Mouse (Mus musculus) gastrocnemius, postnatal 4 days (tissue): Measurements from ENCODE around the gene Zfp609. TPM values are rescaled to one million over a fixed set of nuclear protein-coding genes. Genes with fewer than 3 reads are reported as not detected.
"Not testable (repeated sequence)": the region's sequence is repeated elsewhere in the genome, so short reads cannot be mapped to it uniquely, and the experiment has no call there.

Experiments used
- DNase-seq, 2 experiments: peaks; one replicate each; pipeline ENCODE4 v3.0.0; 2021 to 2022; ENCODE audit warnings: low spot score in 2 of 2, mixed read lengths in 2 of 2
- total RNA-seq, 2 experiments: library from RNA; stranded (reverse); gene quantifications; 2 replicates each; pipeline ENCODE4 v1.2.3; 2021

Zfp609 gene
- total RNA-seq, 2 experiments from 2014 or later: 34.1 to 39.0 TPM

- no peak for DNase-seq
Measured at GRCm38 (mm10) chr9:65818402-65818801, 9.0 kb downstream of the Zfp609 start.

GRCm38 (mm10) chr9:65812841-65813240 is 14.5 kb downstream of the Zfp609 start:
- DNase-seq: no peak

DNA sequence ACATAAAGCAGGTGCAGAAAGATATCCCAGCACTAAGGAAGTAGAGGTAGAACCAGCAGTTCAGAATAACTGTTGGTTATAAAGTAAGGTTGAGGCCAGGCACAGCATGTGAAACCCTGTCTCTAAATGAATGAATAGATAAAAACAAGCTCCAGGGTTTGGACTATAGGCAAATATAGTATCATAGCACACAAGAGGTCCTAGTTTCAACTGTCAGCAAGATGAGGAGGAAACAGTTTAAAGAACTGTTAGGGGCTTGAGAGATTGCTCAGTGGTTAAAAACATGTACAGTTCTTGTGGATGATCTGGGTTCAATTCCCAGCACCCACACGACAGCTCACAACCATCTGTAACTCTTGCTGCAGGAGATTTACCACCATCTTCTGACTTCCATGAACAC is 15.6 kb downstream of the Zfp609 start:
- DNase-seq: no peak

DNA sequence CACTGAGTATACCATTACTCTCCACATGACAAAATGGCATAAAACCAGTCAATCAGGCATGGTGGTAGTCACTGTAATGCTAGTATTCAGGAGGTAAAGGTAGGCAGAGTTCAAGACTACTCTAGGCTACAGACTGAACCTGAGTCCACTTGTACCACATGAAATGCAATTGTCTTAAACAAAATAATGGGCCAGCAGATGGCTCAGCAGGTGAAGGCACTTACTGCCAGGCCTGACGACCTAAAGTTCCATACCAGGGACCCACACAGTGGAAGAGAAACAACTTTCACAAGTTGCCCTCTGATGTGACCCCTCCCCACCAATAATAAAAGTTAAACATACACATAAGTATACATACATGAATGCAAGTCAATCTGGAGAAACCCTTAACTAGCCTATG is 19.5 kb downstream of the Zfp609 start:
- no peak for DNase-seq

DNA sequence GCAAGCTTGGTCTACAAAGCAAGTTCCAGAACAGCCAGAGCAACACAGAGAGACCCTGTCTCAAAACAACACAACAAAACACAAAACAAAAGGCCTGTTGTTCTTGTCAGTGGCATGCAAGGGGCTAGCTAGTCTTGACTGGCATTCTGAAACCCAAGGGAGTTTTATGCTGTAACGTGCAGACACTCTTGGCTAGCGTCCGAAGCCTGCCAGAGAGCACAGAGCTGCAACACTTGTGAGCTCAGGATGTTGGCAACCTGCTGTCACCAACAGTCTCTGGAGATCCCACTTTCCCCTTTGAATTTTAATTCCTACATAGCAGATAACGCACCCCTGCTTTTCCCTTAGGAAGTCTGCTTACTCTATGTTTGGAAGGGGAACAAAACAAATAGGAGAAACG is 20.1 kb downstream of the Zfp609 start:
- no peak for DNase-seq

DNA sequence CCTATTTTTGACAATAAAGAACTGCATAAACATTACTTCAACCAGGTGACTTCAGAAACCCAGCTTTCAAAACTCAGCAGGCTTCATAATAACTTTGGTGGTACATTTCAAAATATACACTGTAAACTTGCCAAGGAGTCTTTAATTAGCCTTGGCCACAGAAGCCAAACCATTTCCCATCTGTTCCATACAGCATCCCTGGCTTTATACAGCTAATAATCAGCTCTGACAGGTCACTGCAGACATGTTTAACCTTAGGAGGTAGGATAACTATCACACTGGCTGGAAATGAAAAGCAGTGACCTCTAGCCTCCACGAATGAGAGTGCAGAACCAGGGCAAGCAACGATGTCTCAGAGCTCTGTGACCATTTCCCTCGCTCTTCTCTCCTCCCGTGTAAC is 27.6 kb downstream of the Zfp609 start:
- no peak for DNase-seq

- no peak for DNase-seq
Measured at GRCm38 (mm10) chr9:65795651-65796050, 31.7 kb downstream of the Zfp609 start.

DNA sequence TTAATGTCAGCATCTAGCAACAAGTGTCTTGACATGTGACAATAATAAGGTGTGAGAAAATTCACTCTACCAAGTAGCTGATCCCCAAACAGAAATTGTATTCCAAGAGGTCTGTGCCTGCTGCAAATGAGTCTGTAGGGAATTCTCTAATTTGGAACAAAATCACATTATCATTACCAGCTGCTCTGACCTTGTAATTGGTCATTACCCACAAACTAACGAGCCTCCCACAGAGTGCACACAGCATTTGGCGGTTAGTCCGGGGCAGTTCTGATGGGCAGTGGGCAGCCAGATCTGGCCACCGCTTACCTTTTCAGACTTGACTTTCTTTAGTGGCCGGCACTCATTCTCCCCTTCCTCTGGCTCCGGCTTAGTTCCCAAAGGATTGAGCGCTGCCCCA is 33.1 kb downstream of the Zfp609 start:
- no peak for DNase-seq

GRCm38 (mm10) chr9:65793506-65793905 is 33.9 kb downstream of the Zfp609 start:
- DNase-seq: no peak

GRCm38 (mm10) chr9:65793086-65793485 is 34.3 kb downstream of the Zfp609 start:
- peak in 1 of 2 experiments; percentile 16 for DNase-seq

DNA sequence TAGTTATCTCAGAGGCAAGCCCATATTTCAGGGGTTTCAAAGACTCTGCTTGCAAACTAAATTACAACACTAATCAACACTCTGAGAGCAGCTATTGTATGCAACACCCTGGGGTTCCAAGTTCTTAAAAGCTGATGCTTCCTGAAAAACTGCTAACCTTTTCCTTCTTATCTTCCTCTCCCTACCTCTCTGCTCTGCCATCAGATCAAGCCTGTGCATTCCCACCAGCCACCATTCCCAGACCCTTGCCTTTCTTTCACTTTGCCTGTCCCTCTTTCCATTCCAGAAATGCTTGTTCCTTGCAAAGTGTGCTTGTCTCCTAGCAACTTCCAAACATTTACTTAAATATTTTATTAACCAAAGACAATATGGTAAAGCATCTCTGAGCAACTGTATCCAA is 35.5 kb downstream of the Zfp609 start:
- no peak for DNase-seq

DNA sequence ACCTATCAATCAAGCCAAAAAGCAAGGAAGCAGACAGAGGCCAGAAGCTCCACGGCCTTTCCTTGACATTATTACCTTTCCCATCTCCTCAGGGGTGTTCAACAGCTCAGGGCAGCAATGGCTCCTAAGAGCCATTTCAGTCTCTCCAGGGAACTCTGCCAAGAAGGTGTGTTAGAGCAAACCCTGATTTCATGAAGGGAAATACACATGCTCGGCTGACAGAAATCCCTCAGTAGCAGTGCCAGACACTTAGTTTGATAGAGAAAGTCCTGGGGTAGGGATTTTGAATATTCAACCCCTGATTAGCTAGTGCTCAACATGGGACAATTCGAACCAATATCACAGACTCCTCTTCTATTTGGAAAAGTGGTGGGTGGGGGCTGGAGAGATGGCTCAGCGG is 36.3 kb downstream of the Zfp609 start:
- DNase-seq: no peak

DNA sequence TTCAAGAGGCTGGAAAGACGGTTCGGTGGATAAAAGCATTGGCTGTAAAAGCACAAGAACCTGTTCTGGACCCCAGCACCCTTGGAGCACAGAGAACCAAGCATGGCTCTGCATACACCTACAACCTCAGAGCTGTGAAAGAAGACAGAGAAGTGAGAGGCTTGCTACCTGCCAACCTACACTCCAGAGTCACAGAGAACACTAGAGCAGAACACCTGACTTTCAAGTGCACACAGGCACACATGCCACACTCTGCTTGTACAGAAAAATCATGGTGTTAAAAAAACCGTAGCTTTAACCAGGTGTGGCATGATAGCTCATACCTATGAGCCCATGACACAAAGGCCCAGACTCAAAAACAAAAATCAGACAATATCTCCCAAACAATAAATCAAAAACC is 37.6 kb downstream of the Zfp609 start:
- no peak for DNase-seq

DNA sequence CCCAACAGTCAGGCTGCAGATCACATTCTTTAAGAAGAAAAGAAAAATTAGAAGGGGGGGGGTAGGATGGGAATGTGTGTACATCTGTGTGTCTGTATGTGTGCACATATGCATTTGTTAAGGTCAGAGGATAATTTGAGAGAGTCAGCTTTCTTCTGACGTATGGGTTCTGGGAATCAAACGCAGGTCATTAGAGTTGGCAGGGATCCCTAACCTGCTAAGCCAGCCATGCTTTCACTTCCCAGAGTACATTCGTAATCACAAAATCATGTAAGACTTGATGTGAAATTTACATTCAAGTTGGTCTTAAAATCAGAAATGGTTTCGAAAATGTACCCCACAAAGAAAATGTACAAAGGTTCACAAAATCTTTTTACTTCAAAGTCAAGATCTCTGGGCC is 38.8 kb downstream of the Zfp609 start:
- no peak for DNase-seq

- no peak for DNase-seq
Measured at GRCm38 (mm10) chr9:65787829-65788344, 39.5 kb downstream of the Zfp609 start.

GRCm38 (mm10) chr9:65786885-65787787 is 40.2 kb downstream of the Zfp609 start:
- DNase-seq: no peak

- no peak for DNase-seq
Measured at GRCm38 (mm10) chr9:65785772-65786368, 41.5 kb downstream of the Zfp609 start.

DNA sequence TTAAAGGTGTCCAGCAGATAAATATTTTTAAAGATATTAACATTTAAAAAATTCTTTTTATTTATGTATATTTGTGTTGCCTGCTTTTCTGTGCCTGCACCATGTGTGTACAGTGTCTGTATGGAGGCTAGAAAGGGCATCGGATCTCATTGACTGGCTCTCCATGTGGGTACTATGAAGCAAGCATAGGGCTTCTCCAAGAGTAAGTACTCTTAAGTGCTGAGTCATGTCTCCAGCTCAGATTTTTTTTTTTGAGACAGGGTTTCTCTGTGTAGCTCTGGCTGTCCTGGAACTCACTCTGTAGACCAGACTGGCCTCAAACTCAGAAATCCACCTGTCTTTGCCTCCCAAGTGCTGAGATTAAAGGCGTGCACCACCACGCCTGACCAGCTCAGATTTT is 47.7 kb downstream of the Zfp609 start:
- not testable (repeated sequence) for DNase-seq

- DNase-seq: no peak
Measured at GRCm38 (mm10) chr9:65776874-65777432, 50.4 kb downstream of the Zfp609 start.

GRCm38 (mm10) chr9:65776137-65776872 is 51.1 kb downstream of the Zfp609 start:
- DNase-seq: no peak

GRCm38 (mm10) chr9:65773783-65774182 is 53.6 kb downstream of the Zfp609 start:
- no peak for DNase-seq
